ENCODE assay signal across 28 mouse cellular contexts in genomic region chr5:114066601-114067000, GRCm38 (mm10). TPM values are rescaled to one million over a fixed set of nuclear protein-coding genes. Genes with fewer than 3 reads are reported as not detected.
DNase-seq lines count a peak whose midpoint lies in the region; ATAC-seq and TF ChIP-seq lines count a peak whose summit lies in the region.
"Had no signal": no experiment of that assay in that cellular context is flagged by ENCODE, and none has a peak within 500 bp of the region (broad histone marks: within the 10 kb centered on the region; RNA-seq: fewer than 3 reads in every experiment).

No protein-coding gene starts in this region.

- TF ChIP-seq POLR2A in testis, adult 2 months (IDR thresholded peaks at IDR 0.05; ENCODE audit: control insufficient read depth, low read depth, low read length) = no peak

- H3K27me3 ChIP-seq in embryonic facial prominence, embryonic 13.5 days = no peaks in the 10 kb centered on the region
- no peaks in the 10 kb centered on the region for H3K27me3 ChIP-seq in embryonic facial prominence, embryonic 10.5 days (replicated peaks; ENCODE audit: low read depth, poor library complexity, severe bottlenecking)
- no peaks in the 10 kb centered on the region for H3K27me3 ChIP-seq in hindbrain, embryonic 10.5 days (ENCODE audit: insufficient read depth, poor library complexity, severe bottlenecking)
- no peaks in the 10 kb centered on the region for H3K27me3 ChIP-seq in hindbrain, embryonic 16.5 days (replicated peaks; ENCODE audit: control insufficient read depth, insufficient read depth, low read length)
- no peaks in the 10 kb centered on the region for H3K27me3 ChIP-seq in testis, adult 2 months (ENCODE audit: control insufficient read depth, insufficient read depth, low read length)
- H3K27me3 ChIP-seq: embryonic facial prominence, embryonic 12.5 days; embryonic facial prominence, embryonic 15.5 days; forebrain, embryonic 12.5 days; Patski had no signal

- ATAC-seq in embryonic facial prominence, embryonic 13.5 days (ENCODE audit: insufficient number of reproducible peaks, insufficient read depth, low FRiP score, low TSS enrichment, low read depth) = 0 out of 2 replicates have a peak, but pooled peaks have one; percentile 17
- no peak for ATAC-seq in hindbrain, embryonic 16.5 days
- ATAC-seq: activated CD4-positive, CD25-positive, alpha-beta regulatory T cell, adult 4 months; forebrain, embryonic 14.5 days; forebrain, embryonic 16.5 days; Patski had no signal

- H3K27ac ChIP-seq in embryonic facial prominence, embryonic 13.5 days = no peak overlapping the region
- no peak overlapping the region for H3K27ac ChIP-seq in embryonic facial prominence, embryonic 10.5 days (replicated peaks)
- H3K27ac ChIP-seq in hindbrain, embryonic 10.5 days = 0 out of 2 replicates have a peak overlapping the region, but pooled peaks have one; percentile 24
- H3K27ac ChIP-seq in hindbrain, embryonic 16.5 days (ENCODE audit: low read depth, low read length) = no peak overlapping the region
- peak overlapping the region; percentile 50 for H3K27ac ChIP-seq in testis, adult 2 months (ENCODE audit: control insufficient read depth, insufficient read depth, low read depth, low read length)
- H3K27ac ChIP-seq: embryonic facial prominence, embryonic 12.5 days; embryonic facial prominence, embryonic 15.5 days; forebrain, embryonic 10.5 days; forebrain, embryonic 12.5 days had no signal

- no peak for TF ChIP-seq CTCF in testis, adult 2 months (IDR thresholded peaks at IDR 0.05; ENCODE audit: control insufficient read depth, insufficient read depth, insufficient replicate concordance, low read depth, low read length)

- no peak overlapping the region for H3K4me3 ChIP-seq in embryonic facial prominence, embryonic 13.5 days
- no peak overlapping the region for H3K4me3 ChIP-seq in embryonic facial prominence, embryonic 10.5 days
- H3K4me3 ChIP-seq in hindbrain, embryonic 10.5 days = no peak overlapping the region
- H3K4me3 ChIP-seq in hindbrain, embryonic 16.5 days (ENCODE audit: low read length) = no peak overlapping the region
- peak overlapping the region; percentile 90 for H3K4me3 ChIP-seq in testis, adult 2 months (ENCODE audit: control insufficient read depth, low read depth, low read length)
- H3K4me3 ChIP-seq: embryonic facial prominence, embryonic 12.5 days; embryonic facial prominence, embryonic 15.5 days; erythroblast, embryonic 14.5 days; forebrain, embryonic 10.5 days; forebrain, embryonic 12.5 days had no signal

- no peak for DNase-seq in embryonic facial prominence, embryonic 10.5 days (ENCODE audit: low spot score)
- DNase-seq in hindbrain, embryonic 10.5 days (ENCODE audit: low spot score) = no peak
- DNase-seq in testis, postnatal 10 days (ENCODE audit: low spot score) = no peak
- DNase-seq in adipocyte (ENCODE audit: low spot score) = peak; percentile 62
- DNase-seq in thymus, postnatal 36 days = no peak
- DNase-seq: adrenal gland, adult 2 months; adrenal gland, postnatal 10 days; adrenal gland, postnatal 25 days; cerebellum, adult 11 months; cerebellum, adult 18-20 months; cerebellum, adult 8-10 months; cerebellum, adult 9-11 months; cerebellum, postnatal 14 days; cerebellum, postnatal 36 days; embryo, embryonic 11 days had no signal

- H3K36me3 ChIP-seq in embryonic facial prominence, embryonic 13.5 days = no peaks in the 10 kb centered on the region
- H3K36me3 ChIP-seq in embryonic facial prominence, embryonic 10.5 days (replicated peaks) = no peaks in the 10 kb centered on the region
- H3K36me3 ChIP-seq in hindbrain, embryonic 10.5 days = no peaks in the 10 kb centered on the region
- peaks cover 11% of the 10 kb centered on the region for H3K36me3 ChIP-seq in hindbrain, embryonic 16.5 days (ENCODE audit: control insufficient read depth, insufficient read depth, low read length)
- H3K36me3 ChIP-seq in testis, adult 2 months (ENCODE audit: control insufficient read depth, insufficient read depth, low read length) = no peaks in the 10 kb centered on the region
- H3K36me3 ChIP-seq: embryonic facial prominence, embryonic 12.5 days; embryonic facial prominence, embryonic 15.5 days; forebrain, embryonic 10.5 days; G1E had no signal

- H3K9ac ChIP-seq in embryonic facial prominence, embryonic 13.5 days = no peak overlapping the region
- no peak overlapping the region for H3K9ac ChIP-seq in hindbrain, embryonic 16.5 days (ENCODE audit: low read depth, low read length)
- H3K9ac ChIP-seq: embryonic facial prominence, embryonic 12.5 days; embryonic facial prominence, embryonic 15.5 days; forebrain, embryonic 12.5 days had no signal

- WGBS in embryonic facial prominence, embryonic 13.5 days = 26% methylated on average over 6 of the region's 6 CpGs
- 34% methylated on average over 6 of the region's 6 CpGs for WGBS in embryonic facial prominence, embryonic 10.5 days
- WGBS in hindbrain, embryonic 10.5 days = 47% methylated on average over 6 of the region's 6 CpGs
- WGBS in hindbrain, embryonic 16.5 days = 54% methylated on average over 6 of the region's 6 CpGs

- no peaks in the 10 kb centered on the region for H3K4me1 ChIP-seq in embryonic facial prominence, embryonic 13.5 days
- H3K4me1 ChIP-seq in embryonic facial prominence, embryonic 10.5 days = peaks cover 8% of the 10 kb centered on the region
- H3K4me1 ChIP-seq in hindbrain, embryonic 10.5 days (replicated peaks) = peaks cover 11% of the 10 kb centered on the region
- H3K4me1 ChIP-seq in hindbrain, embryonic 16.5 days (ENCODE audit: control insufficient read depth, insufficient read depth, low read depth, low read length) = no peaks in the 10 kb centered on the region
- H3K4me1 ChIP-seq in testis, adult 2 months (ENCODE audit: control insufficient read depth, insufficient read depth, low read length) = peaks cover 2% of the 10 kb centered on the region; the same call in 1 of the 2 replicates
- H3K4me1 ChIP-seq: embryonic facial prominence, embryonic 12.5 days; embryonic facial prominence, embryonic 15.5 days; forebrain, embryonic 12.5 days had no signal

- peaks cover 4% of the 10 kb centered on the region; the same call in 1 of the 2 replicates for H3K9me3 ChIP-seq in embryonic facial prominence, embryonic 13.5 days
- 0 out of 2 replicates have a peak, but pooled peaks cover 2% of the 10 kb centered on the region for H3K9me3 ChIP-seq in embryonic facial prominence, embryonic 10.5 days
- no peaks in the 10 kb centered on the region for H3K9me3 ChIP-seq in hindbrain, embryonic 10.5 days
- H3K9me3 ChIP-seq in hindbrain, embryonic 16.5 days (ENCODE audit: control insufficient read depth, low read length) = no peaks in the 10 kb centered on the region; the same call in 1 of the 2 replicates
- H3K9me3 ChIP-seq: embryonic facial prominence, embryonic 12.5 days; embryonic facial prominence, embryonic 15.5 days; forebrain, embryonic 10.5 days; forebrain, embryonic 12.5 days; G1E had no signal

- no peak overlapping the region for H3K4me2 ChIP-seq in embryonic facial prominence, embryonic 13.5 days
- H3K4me2 ChIP-seq in hindbrain, embryonic 16.5 days (ENCODE audit: low read length) = no peak overlapping the region
- H3K4me2 ChIP-seq: embryonic facial prominence, embryonic 12.5 days; embryonic facial prominence, embryonic 15.5 days; forebrain, embryonic 12.5 days had no signal

RNA-seq across cellular contexts. Expression of gene Usp30, which starts 1.3 kb away (rescaled TPM):
- 13.0 and 16.4 TPM in 2 replicates for polyA plus RNA-seq in embryonic facial prominence, embryonic 13.5 days (2015; fragmentation: Nextera tagmentation; extraction: Ambion mirVana)
- polyA plus RNA-seq in embryonic facial prominence, embryonic 10.5 days (2016; fragmentation: Nextera tagmentation; extraction: Ambion mirVana) = 11.9 and 12.9 TPM in 2 replicates
- 12.3 and 13.2 TPM in 2 replicates for polyA plus RNA-seq in hindbrain, embryonic 10.5 days (2016; fragmentation: Nextera tagmentation; extraction: Ambion mirVana)
- polyA plus RNA-seq in hindbrain, embryonic 16.5 days (2015; fragmentation: Nextera tagmentation; extraction: Ambion mirVana) = 18.6 and 20.7 TPM in 2 replicates
- 71.5 and 85.1 TPM in 2 replicates for polyA plus RNA-seq in testis, adult 2 months (2012; rRNA removed)

RNA-seq across cellular contexts. Expression of gene Svop, which starts 24.8 kb away (rescaled TPM):
- 0.86 and 1.1 TPM in 2 replicates for polyA plus RNA-seq in embryonic facial prominence, embryonic 13.5 days (2015; fragmentation: Nextera tagmentation; extraction: Ambion mirVana)
- 4.2 and 4.4 TPM in 2 replicates for polyA plus RNA-seq in embryonic facial prominence, embryonic 10.5 days (2016; fragmentation: Nextera tagmentation; extraction: Ambion mirVana)
- polyA plus RNA-seq in hindbrain, embryonic 10.5 days (2016; fragmentation: Nextera tagmentation; extraction: Ambion mirVana) = 11.3 and 30.3 TPM in 2 replicates
- 97.2 and 98.7 TPM in 2 replicates for polyA plus RNA-seq in hindbrain, embryonic 16.5 days (2015; fragmentation: Nextera tagmentation; extraction: Ambion mirVana)
- 21.9 and 27.0 TPM in 2 replicates for polyA plus RNA-seq in testis, adult 2 months (2012; rRNA removed)
- polyA plus RNA-seq: activated CD4-positive, CD25-positive, alpha-beta regulatory T cell, adult 4 months; erythroblast, embryonic 14.5 days; G1E had no signal

Comparison
In these comparisons a context has a peak if more than half of its experiments do, and no peak if none do; other contexts are left out.
1. H3K27ac ChIP-seq: peak in hindbrain, embryonic 10.5 days (single experiment) and testis, adult 2 months (single experiment); none in embryonic facial prominence, embryonic 13.5 days (single experiment), embryonic facial prominence, embryonic 10.5 days (single experiment) and hindbrain, embryonic 16.5 days (single experiment).